Mouse (Mus musculus) heart, embryonic 11.5 days (tissue): ENCODE measurements around the gene Smim11. TPM values are rescaled to one million over a fixed set of nuclear protein-coding genes. Genes with fewer than 3 reads are reported as not detected.

Source experiments
- ATAC-seq: fragments of 200-750 bp; cut with Nextera tagmentation; replicated peaks from 2 replicates; pipeline ENCODE4 v1.8.0; 2017; ENCODE audit warnings: moderate library complexity; ENCODE audit not compliant: insufficient number of reproducible peaks, low FRiP score, low TSS enrichment
- H3K27ac ChIP-seq: fragments of 300-500 bp; sonication (generic); 2 replicates; pipeline ENCODE4 v1.5.1; 2014; ENCODE audit warnings: mild to moderate bottlenecking, low read depth, low read length
- H3K27me3 ChIP-seq: fragments of 300-500 bp; sonication (generic); 2 replicates; pipeline ENCODE4 v1.6.1; 2014; ENCODE audit warnings: mild to moderate bottlenecking, low read length, mixed read lengths; ENCODE audit not compliant: control insufficient read depth, insufficient read depth
- H3K36me3 ChIP-seq: fragments of 300-500 bp; sonication (generic); 2 replicates; pipeline ENCODE4 v1.6.1; 2014; ENCODE audit warnings: mild to moderate bottlenecking, low read length, moderate library complexity, mixed read lengths; ENCODE audit not compliant: control insufficient read depth, insufficient read depth
- H3K4me1 ChIP-seq: fragments of 300-500 bp; sonication (generic); 2 replicates; pipeline ENCODE4 v1.6.1; 2014; ENCODE audit warnings: low read length; ENCODE audit not compliant: control insufficient read depth, insufficient read depth
- H3K4me2 ChIP-seq: fragments of 300-500 bp; sonication (generic); 2 replicates; pipeline ENCODE4 v1.6.1; 2014; ENCODE audit warnings: mild to moderate bottlenecking, moderate library complexity
- H3K4me3 ChIP-seq: fragments of 300-500 bp; sonication (generic); 2 replicates; pipeline ENCODE4 v1.5.1; 2014; ENCODE audit warnings: low read depth, low read length
- H3K9ac ChIP-seq: fragments of 300-500 bp; sonication (generic); 2 replicates; pipeline ENCODE4 v1.6.1; 2014; ENCODE audit warnings: mild to moderate bottlenecking, low read depth, low read length, moderate library complexity
- H3K9me3 ChIP-seq: fragments of 300-500 bp; sonication (generic); replicated peaks from 2 replicates; pipeline ENCODE4 v1.6.1; 2016; ENCODE audit warnings: low read length; ENCODE audit not compliant: control insufficient read depth
- WGBS: fragments of 180-500 bp; shearing (Covaris S2); extraction: QIAGEN DNeasy Blood & Tissue Kit; methylation state at CpG from one replicate; pipeline ENCODE4 v1.1.7; 2014; ENCODE audit not compliant: insufficient replicate concordance; 5-methylcytosine and 5-hydroxymethylcytosine counted together
- polyA plus RNA-seq: library from polyadenylated mRNA; unstranded; fragments of >200 nt; fragmentation: Nextera tagmentation; extraction: Ambion mirVana; gene quantifications from 2 replicates; pipeline ENCODE4 v1.2.1, GENCODE M21; 2014

Smim11 gene
- polyA plus RNA-seq, 1 experiment from 2014 or later = 117 TPM

- Histone ChIP-seq H3K36me3 (peaks cover 10% of the 10 kb centered on the region), H3K9ac (no peak overlapping the region), H3K4me2 (no peak overlapping the region), H3K27ac (no peak overlapping the region), H3K4me1 (peaks cover 14% of the 10 kb centered on the region), H3K9me3 (no peaks in the 10 kb centered on the region), H3K4me3 (no peak overlapping the region), H3K27me3 (no peaks in the 10 kb centered on the region)
- WGBS = 83% methylated on average over 2 of the region's 2 CpGs
- ATAC-seq = no peak
Measured at GRCm38 (mm10) chr16:92305519-92305918, 4.4 kb downstream of the Smim11 start.

GRCm38 (mm10) chr16:92307947-92308346 lies 6.9 kb downstream of the Smim11 start:
- WGBS = 69% methylated on average over 3 of the region's 3 CpGs

GRCm38 (mm10) chr16:92309126-92309525 lies 8.0 kb downstream of the Smim11 start:
- no peak overlapping the region for H3K9ac ChIP-seq
- no peaks in the 10 kb centered on the region for H3K27me3 ChIP-seq
- no peak overlapping the region for H3K4me3 ChIP-seq
- no peak for ATAC-seq
- no peaks in the 10 kb centered on the region for H3K9me3 ChIP-seq
- H3K4me2 ChIP-seq = no peak overlapping the region
- WGBS = 67% methylated on average over 4 of the region's 4 CpGs
- no peaks in the 10 kb centered on the region for H3K4me1 ChIP-seq
- peaks cover 14% of the 10 kb centered on the region for H3K36me3 ChIP-seq
- no peak overlapping the region for H3K27ac ChIP-seq

More at GRCm38 (mm10) chr16:92307947-92308346, 6.9 kb downstream of the Smim11 start:
- Histone ChIP-seq H3K36me3 (peaks cover 14% of the 10 kb centered on the region), H3K4me2 (no peak overlapping the region), H3K9ac (no peak overlapping the region), H3K27ac (no peak overlapping the region), H3K4me1 (peaks cover under 1% of the 10 kb centered on the region; the same call in 1 of the 2 replicates), H3K4me3 (no peak overlapping the region), H3K9me3 (no peaks in the 10 kb centered on the region), H3K27me3 (no peaks in the 10 kb centered on the region)
- no peak for ATAC-seq

GRCm38 (mm10) chr16:92313953-92314741 lies 13.1 kb downstream of the Smim11 start:
- Histone ChIP-seq H3K4me1 (peaks cover 3% of the 10 kb centered on the region; the same call in 1 of the 2 replicates), H3K4me3 (no peak overlapping the region), H3K9ac (no peak overlapping the region), H3K27me3 (no peaks in the 10 kb centered on the region), H3K36me3 (peaks cover 4% of the 10 kb centered on the region; the same call in 1 of the 2 replicates), H3K9me3 (no peaks in the 10 kb centered on the region; the same call in 1 of the 2 replicates), H3K4me2 (no peak overlapping the region), H3K27ac (no peak overlapping the region)
- ATAC-seq = peak; percentile 37; the same call in 1 of the 2 replicates
- 41% methylated on average over 13 of the region's 13 CpGs for WGBS

- Histone ChIP-seq H3K4me2 (no peak overlapping the region), H3K9me3 (no peaks in the 10 kb centered on the region; the same call in 1 of the 2 replicates), H3K36me3 (no peaks in the 10 kb centered on the region), H3K9ac (no peak overlapping the region), H3K4me3 (no peak overlapping the region), H3K27ac (no peak overlapping the region), H3K4me1 (peaks cover 3% of the 10 kb centered on the region; the same call in 1 of the 2 replicates), H3K27me3 (no peaks in the 10 kb centered on the region)
- WGBS = 58% methylated on average over 7 of the region's 7 CpGs
- ATAC-seq = no peak
Measured at GRCm38 (mm10) chr16:92316049-92316738, 15.1 kb downstream of the Smim11 start.

- H3K4me2 ChIP-seq = no peak overlapping the region
- WGBS = 56% methylated on average over 20 of the region's 20 CpGs
- H3K27ac ChIP-seq = no peak overlapping the region
- H3K4me3 ChIP-seq = no peak overlapping the region
- H3K9me3 ChIP-seq = no peaks in the 10 kb centered on the region; the same call in 1 of the 2 replicates
- H3K4me1 ChIP-seq = peaks cover under 1% of the 10 kb centered on the region; the same call in 1 of the 2 replicates
- H3K36me3 ChIP-seq = no peaks in the 10 kb centered on the region
- no peak for ATAC-seq
- H3K9ac ChIP-seq = no peak overlapping the region
- H3K27me3 ChIP-seq = no peaks in the 10 kb centered on the region
Measured at GRCm38 (mm10) chr16:92319353-92320109, 18.4 kb downstream of the Smim11 start.

GRCm38 (mm10) chr16:92320361-92320760 lies 19.3 kb downstream of the Smim11 start:
- H3K9me3 ChIP-seq = no peaks in the 10 kb centered on the region; the same call in 1 of the 2 replicates
- no peak for ATAC-seq
- H3K9ac ChIP-seq = no peak overlapping the region
- no peaks in the 10 kb centered on the region for H3K27me3 ChIP-seq
- no peak overlapping the region for H3K27ac ChIP-seq
- 72% methylated on average over 3 of the region's 3 CpGs for WGBS
- no peak overlapping the region for H3K4me2 ChIP-seq
- no peaks in the 10 kb centered on the region for H3K4me1 ChIP-seq
- H3K4me3 ChIP-seq = no peak overlapping the region
- no peaks in the 10 kb centered on the region for H3K36me3 ChIP-seq

- H3K27ac ChIP-seq = no peak within 1 kb of the TSS
- ATAC-seq = no peak
- no peak within 1 kb of the TSS for H3K9ac ChIP-seq
- no peak within 1 kb of the TSS for H3K4me3 ChIP-seq
- no peaks in the 10 kb centered on the region for H3K27me3 ChIP-seq
- WGBS = 84% methylated on average over 8 of the region's 8 CpGs
- no peaks in the 10 kb centered on the region; the same call in 1 of the 2 replicates for H3K9me3 ChIP-seq
- no peaks in the 10 kb centered on the region for H3K4me1 ChIP-seq
- H3K4me2 ChIP-seq = no peak within 1 kb of the TSS
- H3K36me3 ChIP-seq = no peaks in the 10 kb centered on the region
Measured at GRCm38 (mm10) chr16:92321341-92321740, 20.3 kb downstream of the Smim11 start, which contains the start of gene Fam243. Gene Fam243, minus strand, starts transcription at chr16:92321441.
